Mouse (Mus musculus) spleen, embryonic (tissue): ENCODE results near the gene Wdr63.

Experiments used
- CTCF ChIA-PET: fragments of 350-600 bp; sonication (Branson Sonifier 250); formaldehyde crosslinking; loops from one replicate; lab custom pipeline; 2022; lab: Charles Lee

Gene Wdr63

GRCm38 (mm10) chr3:146122807-146123463 lies 15.0 kb upstream of the Wdr63 start:
- CTCF ChIA-PET = no interaction called here

GRCm38 (mm10) chr3:146122125-146122420 lies 14.1 kb upstream of the Wdr63 start:
- CTCF ChIA-PET = no interaction called here

GRCm38 (mm10) chr3:146121310-146122124 lies 13.6 kb upstream of the Wdr63 start:
- CTCF ChIA-PET = no interaction called here

- CTCF ChIA-PET = no interaction called here
Observed at GRCm38 (mm10) chr3:146117997-146118457, 10.1 kb upstream of the Wdr63 start.

- CTCF ChIA-PET = no interaction called here
Observed at GRCm38 (mm10) chr3:146117258-146117996, 9.5 kb upstream of the Wdr63 start, which contains the start of gene Mcoln3. Gene Mcoln3 (plus strand): TSS chr3:146117450.

- CTCF ChIA-PET = no interaction called here
Observed at GRCm38 (mm10) chr3:146110916-146111315, 3.0 kb upstream of the Wdr63 start.

- CTCF ChIA-PET = no interaction called here
Observed at GRCm38 (mm10) chr3:146110358-146110757, 2.4 kb upstream of the Wdr63 start.

- CTCF ChIA-PET = interaction anchor here (1.0 kb wide), 1 partner anchor 200 kb away, joined by 3 read pairs; no protein-coding TSS in a partner anchor
Observed at GRCm38 (mm10) chr3:146108945-146109344, 1.0 kb upstream of the Wdr63 start.

- CTCF ChIA-PET = interaction anchor here (0.7 kb wide), 1 partner anchor 612 kb away, joined by 3 read pairs; no protein-coding TSS in a partner anchor
Observed at GRCm38 (mm10) chr3:146107116-146107849, 647 bp downstream of the Wdr63 start.

- CTCF ChIA-PET = interaction anchor here (0.7 to 1.6 kb wide), 2 partner anchors 76 to 653 kb away, joined by 5 to 8 read pairs; no protein-coding TSS in a partner anchor
Observed at GRCm38 (mm10) chr3:146102049-146102448, 5.9 kb downstream of the Wdr63 start.

GRCm38 (mm10) chr3:146099925-146100324 lies 8.0 kb downstream of the Wdr63 start:
- CTCF ChIA-PET = no interaction called here

- CTCF ChIA-PET = no interaction called here
Observed at GRCm38 (mm10) chr3:146097861-146098260, 10.1 kb downstream of the Wdr63 start.

GRCm38 (mm10) chr3:146096986-146097385 lies 10.9 kb downstream of the Wdr63 start:
- CTCF ChIA-PET = no interaction called here

- CTCF ChIA-PET = interaction anchor here (0.6 kb wide), 1 partner anchor 1351 kb away, joined by 3 read pairs; no protein-coding TSS in a partner anchor
Observed at GRCm38 (mm10) chr3:146095066-146095465, 12.9 kb downstream of the Wdr63 start.

GRCm38 (mm10) chr3:146090988-146091657 lies 16.8 kb downstream of the Wdr63 start:
- CTCF ChIA-PET = no interaction called here

GRCm38 (mm10) chr3:146080241-146080640 lies 27.7 kb downstream of the Wdr63 start:
- CTCF ChIA-PET = no interaction called here

- CTCF ChIA-PET = no interaction called here
Observed at GRCm38 (mm10) chr3:146072780-146073179, 35.1 kb downstream of the Wdr63 start.

GRCm38 (mm10) chr3:146069276-146069675 lies 38.7 kb downstream of the Wdr63 start:
- CTCF ChIA-PET = no interaction called here

- CTCF ChIA-PET = interaction anchor here (1.1 kb wide), 1 partner anchor 114 kb away, joined by 3 read pairs; no protein-coding TSS in a partner anchor
Observed at GRCm38 (mm10) chr3:146063146-146063545, 44.8 kb downstream of the Wdr63 start.

- CTCF ChIA-PET = no interaction called here
Observed at GRCm38 (mm10) chr3:146059356-146059926, 48.5 kb downstream of the Wdr63 start.
